Mouse (Mus musculus): ENCODE results near the gene Pla1a.

DNA sequence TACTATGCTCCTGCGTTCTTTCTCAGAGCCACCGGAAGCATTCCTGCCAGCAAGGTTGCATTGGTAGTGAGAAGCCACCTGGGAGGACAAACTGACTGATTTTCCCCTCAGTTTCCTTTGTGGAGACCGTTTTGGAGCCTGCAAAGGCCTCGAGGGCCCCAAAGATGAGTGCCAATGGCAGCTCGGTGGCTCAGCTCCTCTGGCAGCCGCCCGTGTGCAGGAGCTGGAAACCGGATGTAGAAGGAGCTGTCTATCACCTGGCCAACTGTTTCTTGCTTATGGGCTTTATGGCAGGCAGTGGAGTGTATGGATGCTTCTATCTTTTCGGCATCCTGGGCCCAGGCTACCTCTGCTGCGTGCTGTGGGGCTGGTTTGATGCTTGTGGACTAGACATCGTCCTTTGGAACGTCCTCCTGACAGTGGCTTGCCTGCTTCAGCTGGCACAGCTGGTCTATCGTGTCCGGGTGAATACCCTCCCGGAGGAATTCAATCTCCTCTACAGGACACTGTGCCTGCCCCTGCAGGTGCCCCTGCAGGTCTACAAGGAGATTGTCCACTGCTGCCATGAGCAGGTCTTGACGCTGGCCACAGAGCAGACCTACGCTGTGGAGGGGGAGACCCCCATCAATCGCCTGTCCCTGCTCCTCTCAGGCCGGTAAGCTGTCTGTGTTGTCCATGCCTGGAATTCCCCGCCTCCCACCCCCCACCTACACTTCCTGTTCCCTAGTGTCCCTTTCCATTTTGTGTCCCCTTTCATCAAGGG lies 70.3 kb downstream of the Pla1a start:
- TF ChIP-seq CTCF (conservative IDR thresholded peaks at IDR 0.05; ENCODE audit: insufficient read depth, insufficient read length, low read depth, low read length) (no peak), POLR2A (IDR thresholded peaks at IDR 0.05; ENCODE audit: low read depth, low read length) (no peak)
